Mouse (Mus musculus) heart, embryonic 12.5 days (tissue): ENCODE measurements around the gene Arhgap9. TPM values are rescaled to one million over a fixed set of nuclear protein-coding genes. Genes with fewer than 3 reads are reported as not detected.
A peak's percentile ranks its signal among the peaks of the same experiment; 100 is the strongest.

ENCODE experiments used
- ATAC-seq: fragments of 200-750 bp; cut with Nextera tagmentation; 2 replicates; pipeline ENCODE4 v1.8.0; 2017; ENCODE audit warnings: moderate TSS enrichment, moderate library complexity; ENCODE audit not compliant: insufficient number of reproducible peaks, low FRiP score
- H3K27ac ChIP-seq: fragments of 300-500 bp; sonication (generic); 2 replicates; pipeline ENCODE4 v1.5.1; 2016; ENCODE audit warnings: mild to moderate bottlenecking, moderate library complexity; ENCODE audit not compliant: poor library complexity, severe bottlenecking
- H3K27me3 ChIP-seq: fragments of 300-500 bp; sonication (generic); replicated peaks from 2 replicates; pipeline ENCODE4 v1.6.1; 2016; ENCODE audit warnings: mild to moderate bottlenecking, moderate library complexity
- H3K36me3 ChIP-seq: fragments of 300-500 bp; sonication (generic); 2 replicates; pipeline ENCODE4 v1.6.1; 2016; ENCODE audit warnings: mild to moderate bottlenecking, moderate library complexity
- H3K4me1 ChIP-seq: fragments of 300-500 bp; sonication (generic); replicated peaks from 2 replicates; pipeline ENCODE4 v1.6.1; 2016; ENCODE audit warnings: mild to moderate bottlenecking
- H3K4me2 ChIP-seq: fragments of 300-500 bp; sonication (generic); 2 replicates; pipeline ENCODE4 v1.6.1; 2016; ENCODE audit warnings: mild to moderate bottlenecking, moderate library complexity
- H3K4me3 ChIP-seq: fragments of 300-500 bp; sonication (generic); 2 replicates; pipeline ENCODE4 v1.5.1; 2016; ENCODE audit warnings: mild to moderate bottlenecking
- H3K9ac ChIP-seq: fragments of 300-500 bp; sonication (generic); 2 replicates; pipeline ENCODE4 v1.6.1; 2016; ENCODE audit warnings: mild to moderate bottlenecking, moderate library complexity
- H3K9me3 ChIP-seq: fragments of 300-500 bp; sonication (generic); replicated peaks from 2 replicates; pipeline ENCODE4 v1.6.1; 2016; ENCODE audit warnings: mild to moderate bottlenecking, moderate library complexity
- WGBS: fragments of 180-500 bp; shearing (Covaris S2); methylation state at CpG from one replicate; pipeline ENCODE4 v1.1.7; 2016; 5-methylcytosine and 5-hydroxymethylcytosine counted together
- polyA plus RNA-seq: library from polyadenylated mRNA; unstranded; fragments of >200 nt; fragmentation: Nextera tagmentation; extraction: Ambion mirVana; gene quantifications from 2 replicates; pipeline ENCODE4 v1.2.1, GENCODE M21; 2016

Gene Arhgap9
- polyA plus RNA-seq: 0.89 and 1.8 TPM in 2 replicates

GRCm38 (mm10) chr10:127321621-127322020 lies at the start of gene Arhgap9:
Gene Arhgap9, plus strand, starts transcription at chr10:127321964.
- peaks cover 57% of the 10 kb centered on the region for H3K27me3 ChIP-seq
- WGBS: 72% methylated on average over 3 of the region's 3 CpGs
- H3K4me2 ChIP-seq: no peak within 1 kb of the TSS
- peaks cover 13% of the 10 kb centered on the region for H3K4me1 ChIP-seq
- H3K36me3 ChIP-seq: no peaks in the 10 kb centered on the region
- no peaks in the 10 kb centered on the region for H3K9me3 ChIP-seq
- no peak for ATAC-seq
- no peak within 1 kb of the TSS for H3K27ac ChIP-seq
- no peak within 1 kb of the TSS for H3K9ac ChIP-seq
- H3K4me3 ChIP-seq: no peak within 1 kb of the TSS

GRCm38 (mm10) chr10:127272371-127272770 lies 49.4 kb upstream of the Arhgap9 start:
- H3K4me3 ChIP-seq: no peak overlapping the region
- no peak overlapping the region for H3K27ac ChIP-seq
- 88% methylated on average over 5 of the region's 5 CpGs for WGBS
- no peaks in the 10 kb centered on the region for H3K9me3 ChIP-seq
- no peaks in the 10 kb centered on the region for H3K27me3 ChIP-seq
- H3K9ac ChIP-seq: no peak overlapping the region
- H3K4me2 ChIP-seq: no peak overlapping the region
- peaks cover 87% of the 10 kb centered on the region for H3K36me3 ChIP-seq
- ATAC-seq: no peak
- peaks cover 20% of the 10 kb centered on the region for H3K4me1 ChIP-seq

- Histone ChIP-seq H3K27me3 (no peaks in the 10 kb centered on the region), H3K9me3 (no peaks in the 10 kb centered on the region), H3K9ac (no peak overlapping the region), H3K27ac (no peak overlapping the region), H3K4me3 (no peak overlapping the region), H3K4me1 (peaks cover 5% of the 10 kb centered on the region; the same call in 1 of the 2 replicates), H3K36me3 (peaks cover 94% of the 10 kb centered on the region), H3K4me2 (no peak overlapping the region)
- no peak for ATAC-seq
- WGBS: 89% methylated on average over 11 of the region's 11 CpGs
These were observed 47.3 kb upstream of the Arhgap9 start for GRCm38 (mm10) chr10:127274261-127275022.

- Histone ChIP-seq H3K4me1 (0 out of 2 replicates have a peak, but pooled peaks cover 7% of the 10 kb centered on the region), H3K27me3 (no peaks in the 10 kb centered on the region), H3K9me3 (no peaks in the 10 kb centered on the region), H3K27ac (no peak overlapping the region), H3K36me3 (peaks cover 99% of the 10 kb centered on the region), H3K4me3 (no peak overlapping the region), H3K9ac (no peak overlapping the region), H3K4me2 (no peak overlapping the region)
- no peak for ATAC-seq
- WGBS: 94% methylated on average over 2 of the region's 2 CpGs
These were observed 42.0 kb upstream of the Arhgap9 start for GRCm38 (mm10) chr10:127279730-127280129.

- no peak overlapping the region for H3K27ac ChIP-seq
These were observed 40.4 kb upstream of the Arhgap9 start for GRCm38 (mm10) chr10:127281316-127281715.

GRCm38 (mm10) chr10:127282620-127283215 lies 39.0 kb upstream of the Arhgap9 start:
- Histone ChIP-seq H3K4me2 (no peak overlapping the region), H3K9me3 (no peaks in the 10 kb centered on the region), H3K27me3 (no peaks in the 10 kb centered on the region), H3K4me1 (peaks cover 37% of the 10 kb centered on the region), H3K4me3 (no peak overlapping the region), H3K27ac (no peak overlapping the region), H3K9ac (0 out of 2 replicates have a peak overlapping the region, but pooled peaks have one; percentile 29), H3K36me3 (peaks cover 97% of the 10 kb centered on the region)
- 79% methylated on average over 13 of the region's 13 CpGs for WGBS
- no peak for ATAC-seq

More at GRCm38 (mm10) chr10:127281316-127281715, 40.4 kb upstream of the Arhgap9 start:
- Histone ChIP-seq H3K4me3 (no peak overlapping the region), H3K27me3 (no peaks in the 10 kb centered on the region), H3K36me3 (peaks cover 100% of the 10 kb centered on the region), H3K9ac (no peak overlapping the region), H3K4me2 (no peak overlapping the region), H3K4me1 (peaks cover 23% of the 10 kb centered on the region), H3K9me3 (no peaks in the 10 kb centered on the region)
- 88% methylated on average over 8 of the region's 8 CpGs for WGBS
- no peak for ATAC-seq

GRCm38 (mm10) chr10:127284105-127284622 lies 37.6 kb upstream of the Arhgap9 start:
- 93% methylated on average over 7 of the region's 7 CpGs for WGBS
- Histone ChIP-seq H3K27ac (no peak overlapping the region), H3K9me3 (no peaks in the 10 kb centered on the region), H3K27me3 (no peaks in the 10 kb centered on the region), H3K36me3 (peaks cover 82% of the 10 kb centered on the region), H3K4me1 (peaks cover 38% of the 10 kb centered on the region), H3K4me3 (no peak overlapping the region), H3K9ac (no peak overlapping the region), H3K4me2 (no peak overlapping the region)
- ATAC-seq: no peak

- WGBS: 77% methylated on average over 10 of the region's 11 CpGs
- H3K27ac ChIP-seq: no peak overlapping the region
- no peak for ATAC-seq
These were observed 36.9 kb upstream of the Arhgap9 start for GRCm38 (mm10) chr10:127284724-127285500.

GRCm38 (mm10) chr10:127285644-127286043 lies 36.1 kb upstream of the Arhgap9 start:
- Histone ChIP-seq H3K4me3 (no peak overlapping the region), H3K4me2 (no peak overlapping the region), H3K9ac (peak overlapping the region; percentile 34; the same call in 1 of the 2 replicates), H3K27me3 (no peaks in the 10 kb centered on the region), H3K4me1 (peaks cover 42% of the 10 kb centered on the region), H3K9me3 (no peaks in the 10 kb centered on the region), H3K27ac (no peak overlapping the region), H3K36me3 (peaks cover 68% of the 10 kb centered on the region)
- 84% methylated on average over 13 of the region's 13 CpGs for WGBS
- ATAC-seq: no peak

More at GRCm38 (mm10) chr10:127284724-127285500, 36.9 kb upstream of the Arhgap9 start:
- Histone ChIP-seq H3K36me3 (peaks cover 75% of the 10 kb centered on the region), H3K27me3 (no peaks in the 10 kb centered on the region), H3K4me2 (no peak overlapping the region), H3K9me3 (no peaks in the 10 kb centered on the region), H3K4me1 (peaks cover 42% of the 10 kb centered on the region), H3K9ac (0 out of 2 replicates have a peak overlapping the region, but pooled peaks have one; percentile 34), H3K4me3 (no peak overlapping the region)

DNA sequence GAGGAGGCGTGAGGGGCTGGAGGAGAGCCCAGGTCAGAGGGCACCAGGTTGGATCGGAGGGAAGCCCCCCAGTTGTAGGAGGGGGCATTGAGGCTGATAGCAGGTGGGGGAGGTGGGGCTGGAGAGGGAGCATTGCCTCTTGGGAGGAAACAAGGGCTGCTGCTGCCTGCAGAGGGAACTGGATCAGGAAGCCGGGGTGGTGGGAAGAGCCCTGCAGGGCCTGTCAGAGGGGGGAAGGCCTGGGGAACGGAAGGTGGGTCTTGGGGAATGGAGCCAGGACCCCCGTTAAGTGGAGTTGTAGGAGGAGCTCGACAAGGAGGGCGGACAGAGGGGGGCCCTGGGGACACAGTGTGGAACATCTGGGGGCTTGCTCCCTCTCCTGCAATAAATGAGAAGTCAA lies 35.6 kb upstream of the Arhgap9 start:
- WGBS: 75% methylated on average over 7 of the region's 7 CpGs
- Histone ChIP-seq H3K4me2 (peak overlapping the region; percentile 97; the same call in 1 of the 2 replicates), H3K27ac (no peak overlapping the region), H3K27me3 (no peaks in the 10 kb centered on the region), H3K9ac (0 out of 2 replicates have a peak overlapping the region, but pooled peaks have one; percentile 34), H3K36me3 (peaks cover 62% of the 10 kb centered on the region), H3K4me1 (peaks cover 42% of the 10 kb centered on the region), H3K9me3 (no peaks in the 10 kb centered on the region), H3K4me3 (no peak overlapping the region)
- no peak for ATAC-seq
